Mouse (Mus musculus) kidney, adult 18-20 months (tissue): Measurements from ENCODE around the gene Gm11992.

Experiments
- DNase-seq: peaks from one replicate; pipeline ENCODE4 v3.0.0; 2021

Gm11992 gene

DNA sequence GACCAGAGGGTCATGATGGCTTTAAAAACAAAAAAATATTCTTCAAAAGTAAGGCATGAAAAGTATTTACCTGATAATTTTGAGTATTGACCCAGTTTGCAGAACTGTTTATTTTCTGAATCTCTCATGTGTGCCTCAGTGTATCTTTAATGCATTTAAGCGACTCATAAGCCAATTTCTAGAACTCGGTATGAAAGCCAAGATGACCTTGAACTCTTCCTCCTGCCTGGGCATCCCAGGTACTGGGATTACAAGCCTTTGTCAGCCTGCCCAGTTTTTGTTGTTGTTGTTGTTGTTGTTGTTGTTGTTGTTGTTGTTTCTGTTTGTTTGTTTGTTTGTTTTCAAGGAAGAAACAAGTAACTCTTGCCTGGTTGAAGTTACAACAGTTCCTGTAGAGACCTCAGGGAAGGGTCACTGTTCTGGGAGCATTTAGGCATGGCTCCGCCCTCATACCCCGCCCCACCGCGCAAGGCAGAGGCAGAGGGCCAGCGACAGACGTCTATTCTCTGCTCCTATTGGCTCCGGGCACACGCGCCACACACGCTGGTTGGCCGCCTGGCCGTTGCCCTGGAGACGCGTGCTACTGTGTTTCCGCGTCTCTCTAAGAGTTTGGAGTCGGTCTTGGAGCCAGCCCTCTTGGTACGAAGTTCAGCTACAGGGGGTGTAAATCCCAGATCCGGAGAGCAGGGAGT is at the start of gene Gm11992:
Gm11992 (plus strand) TSS at position 584 of the 692 bp plus-strand sequence.
- DNase-seq, result peak; percentile 92

DNA sequence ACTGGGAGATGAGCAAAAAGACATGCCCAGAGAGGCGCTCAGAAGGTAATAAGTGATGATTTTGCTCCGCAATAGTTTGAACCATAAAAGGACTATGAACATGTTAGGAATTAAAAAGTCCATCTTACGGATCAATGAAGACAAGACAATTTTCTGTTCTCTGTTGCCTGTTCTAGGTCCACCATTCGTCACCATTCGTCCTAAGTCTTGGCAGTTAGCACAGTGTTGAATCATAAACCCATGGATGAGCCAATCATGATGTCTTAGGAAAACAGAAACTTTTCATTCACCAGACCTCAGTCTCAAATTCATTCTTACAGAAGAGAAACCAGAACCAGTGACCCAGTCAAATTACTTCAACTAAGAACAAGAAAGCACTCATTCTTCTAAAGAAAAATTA is 39.6 kb upstream of the Gm11992 start:
- DNase-seq, result no peak

- peak; percentile 71 for DNase-seq
These were observed 38.0 kb upstream of the Gm11992 start for GRCm38 (mm10) chr11:9010416-9010815.

DNA sequence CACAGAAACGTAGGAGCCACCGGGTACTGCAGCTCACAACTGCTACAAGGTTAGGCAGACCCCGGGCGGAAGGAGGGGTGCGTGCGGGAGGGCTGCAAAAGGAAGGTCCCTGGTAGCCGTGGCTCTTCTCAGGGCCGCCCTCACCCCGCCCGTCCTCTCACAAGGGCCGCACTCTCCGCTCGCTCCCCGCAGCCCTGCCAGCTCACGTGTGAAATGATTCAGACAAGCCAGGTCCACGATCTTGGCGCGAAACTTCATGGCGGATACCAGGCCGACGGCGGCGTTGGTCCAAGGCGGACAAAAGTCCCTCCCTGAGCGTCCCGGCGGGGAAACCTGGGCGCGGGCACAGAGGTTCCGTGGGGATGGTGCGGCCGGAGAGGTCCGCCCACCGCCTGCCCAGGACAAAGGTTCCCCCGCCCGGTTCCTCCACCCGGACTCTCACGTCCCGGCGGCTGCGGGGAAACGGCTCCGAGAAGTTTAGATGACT is 37.5 kb upstream of the Gm11992 start, which contains the start of gene Hus1:
Hus1 (minus strand) TSS at position 339 of the 487 bp plus-strand sequence.
- DNase-seq, result peak; percentile 91

- DNase-seq, result no peak
These were observed 37.0 kb upstream of the Gm11992 start for GRCm38 (mm10) chr11:9011348-9011747.

- DNase-seq, result no peak
These were observed 33.7 kb upstream of the Gm11992 start for GRCm38 (mm10) chr11:9014740-9015139.

GRCm38 (mm10) chr11:9018491-9019267 is 29.7 kb upstream of the Gm11992 start:
- DNase-seq, result no peak

- DNase-seq, result no peak
These were observed 28.2 kb upstream of the Gm11992 start for GRCm38 (mm10) chr11:9020207-9020606.

- DNase-seq, result no peak
These were observed 23.6 kb upstream of the Gm11992 start for GRCm38 (mm10) chr11:9024782-9025181.

- no peak for DNase-seq
These were observed 23.2 kb upstream of the Gm11992 start for GRCm38 (mm10) chr11:9025211-9025610.

GRCm38 (mm10) chr11:9031530-9031929 is 16.9 kb upstream of the Gm11992 start:
- DNase-seq, result no peak

GRCm38 (mm10) chr11:9046546-9046945 is 1.8 kb upstream of the Gm11992 start:
- DNase-seq, result peak; percentile 18

DNA sequence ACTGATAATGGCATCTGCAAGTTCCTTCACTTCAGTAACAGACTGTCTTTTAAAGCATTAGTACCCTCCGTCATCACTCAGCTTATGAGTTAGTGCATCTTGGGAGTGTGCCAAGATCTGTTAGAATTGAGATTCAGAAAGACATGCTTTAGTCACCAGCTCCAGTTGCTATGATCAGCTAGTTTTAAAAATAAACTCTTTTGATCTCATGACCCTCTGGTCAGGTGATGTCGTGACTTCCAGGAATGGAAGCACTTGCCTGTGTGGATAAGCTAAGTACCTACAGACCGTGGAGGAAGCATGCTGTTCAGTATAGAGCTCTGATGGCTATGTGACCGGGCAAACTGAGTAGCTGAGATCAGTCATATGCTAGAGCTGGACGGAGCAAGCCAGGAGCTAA is 1.4 kb upstream of the Gm11992 start:
- peak; percentile 26 for DNase-seq

GRCm38 (mm10) chr11:9048703-9049060 is 288 bp downstream of the Gm11992 start, which contains the start of gene Sun3:
TSS of gene Sun3 (minus strand) at chr11:9048991.
- DNase-seq, result no peak

- peak; percentile 25 for DNase-seq
These were observed 1.8 kb downstream of the Gm11992 start for GRCm38 (mm10) chr11:9050241-9050640.

DNA sequence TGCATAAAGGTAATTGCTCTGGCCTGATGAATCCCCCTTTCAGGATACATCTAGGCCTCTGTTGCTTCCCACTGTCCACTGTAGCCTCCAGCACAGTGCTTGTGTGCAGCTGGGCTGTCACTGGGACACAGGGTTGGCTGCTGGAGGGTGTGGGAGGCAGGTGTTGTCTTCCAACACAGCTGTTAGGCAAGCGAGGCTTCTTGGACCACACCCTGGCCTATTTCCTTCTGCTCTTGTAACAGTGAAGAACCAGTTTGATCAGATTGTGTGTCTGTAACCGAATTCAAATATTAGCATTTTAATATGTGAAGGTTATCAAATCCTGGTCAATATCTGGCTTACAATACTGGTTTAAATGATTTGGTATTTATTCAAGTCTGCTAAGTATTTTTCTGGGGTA is 3.5 kb downstream of the Gm11992 start:
- no peak for DNase-seq

- no peak for DNase-seq
These were observed 8.5 kb downstream of the Gm11992 start for GRCm38 (mm10) chr11:9056937-9057336.

DNA sequence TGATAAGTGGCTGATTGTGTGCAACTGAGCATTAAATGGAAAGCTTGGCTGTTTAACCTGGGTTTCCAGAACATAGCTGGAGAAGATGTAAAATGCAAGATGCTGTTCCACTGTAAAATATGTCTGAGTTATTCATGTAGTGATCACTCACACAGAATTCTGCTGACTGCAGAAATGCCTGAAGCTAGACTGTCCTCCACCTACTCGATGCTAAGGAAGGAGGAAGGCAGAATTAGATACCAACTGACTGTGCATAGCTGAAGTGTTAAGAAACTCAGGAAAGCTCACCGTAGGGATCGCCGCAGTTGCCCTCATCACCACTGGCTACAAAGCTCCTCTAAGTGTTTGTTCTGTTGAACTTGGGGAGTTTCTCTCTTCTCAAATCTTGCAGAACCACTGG is 9.3 kb downstream of the Gm11992 start:
- DNase-seq, result no peak

DNA sequence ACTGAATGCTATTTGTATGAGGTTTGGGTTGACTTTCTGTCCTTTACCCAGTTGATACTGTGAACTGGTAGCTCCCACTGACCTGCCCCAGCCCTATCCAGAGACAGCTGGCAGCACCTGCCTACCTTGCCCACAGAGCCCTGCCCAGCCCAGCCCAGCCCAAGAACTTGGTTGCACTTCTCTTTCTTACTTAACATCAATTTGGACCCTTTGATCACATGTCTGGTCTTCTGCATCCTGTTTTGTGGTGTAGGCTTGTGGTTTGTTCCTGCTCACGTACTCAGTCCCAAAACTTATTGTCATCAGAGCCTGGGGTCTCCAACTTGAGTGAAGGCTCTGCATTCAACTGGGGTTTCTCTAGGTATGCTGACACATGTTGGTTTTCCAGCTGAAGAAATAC is 11.6 kb downstream of the Gm11992 start:
- DNase-seq, result no peak

- DNase-seq, result no peak
These were observed 12.1 kb downstream of the Gm11992 start for GRCm38 (mm10) chr11:9060484-9060883.

GRCm38 (mm10) chr11:9076444-9076843 is 28.1 kb downstream of the Gm11992 start:
- no peak for DNase-seq

DNA sequence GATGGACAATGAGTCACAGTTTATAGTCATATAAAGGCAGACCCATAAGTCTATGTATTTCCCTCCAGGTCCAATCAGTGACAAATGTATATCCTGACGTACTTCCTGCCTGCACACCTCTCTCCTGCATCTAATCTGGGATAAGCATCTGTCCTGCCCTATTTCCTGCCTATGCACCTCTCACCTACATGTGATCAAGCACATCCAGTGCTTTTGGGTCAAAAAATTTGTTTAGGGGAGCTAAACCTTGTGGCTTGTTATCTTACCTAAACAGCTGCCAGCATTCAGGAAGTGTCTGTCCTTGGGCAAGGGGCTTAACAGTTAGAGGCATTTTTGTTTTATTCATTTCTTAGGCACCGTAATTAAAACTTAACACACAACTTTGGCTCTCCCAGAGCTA is 64.8 kb downstream of the Gm11992 start:
- DNase-seq, result no peak

GRCm38 (mm10) chr11:9115367-9116120 is 67.2 kb downstream of the Gm11992 start:
- DNase-seq, result no peak
